Mouse (Mus musculus) ES-E14 (cell line): Measurements from ENCODE around the gene Tbc1d10c. TPM values are rescaled to one million over a fixed set of nuclear protein-coding genes. Genes with fewer than 3 reads are reported as not detected.

Experiments used
- DNase-seq: peaks from one replicate; pipeline ENCODE4 v3.0.0-alpha.2; 2013; ENCODE audit warnings: low read depth, low spot score
- H3K27ac ChIP-seq: 2 replicates; pipeline ENCODE4 v1.5.1; 2012; ENCODE audit warnings: low read depth, mild to moderate bottlenecking, low read length, moderate library complexity, mixed read lengths; ENCODE audit not compliant: poor library complexity, insufficient read depth, severe bottlenecking
- H3K36me3 ChIP-seq: 2 replicates; pipeline ENCODE4 v1.6.1; 2012; ENCODE audit warnings: mild to moderate bottlenecking, low read length, moderate library complexity, mixed read lengths; ENCODE audit not compliant: control insufficient read depth, poor library complexity, insufficient read depth, severe bottlenecking
- H3K4me1 ChIP-seq, 2 experiments: fragments of 150-350 bp in 1 of 2; sonication (generic) in 1 of 2; 2 replicates each; pipeline ENCODE4 v1.6.1; 2012; ENCODE audit warnings: low read length in 2 of 2, mild to moderate bottlenecking in 1 of 2, mixed read lengths in 1 of 2; ENCODE audit not compliant: control insufficient read depth in 2 of 2, insufficient read depth in 2 of 2, poor library complexity in 1 of 2
- H3K4me3 ChIP-seq, 2 experiments: fragments of 150-350 bp in 1 of 2; sonication (generic) in 1 of 2; 2 replicates each; pipeline ENCODE4 v1.5.1; 2012; ENCODE audit warnings: low read length in 2 of 2, low read depth in 1 of 2, mild to moderate bottlenecking in 1 of 2, mixed read lengths in 1 of 2; ENCODE audit not compliant: insufficient read depth in 1 of 2, poor library complexity in 1 of 2, severe bottlenecking in 1 of 2
- H3K9ac ChIP-seq: 2 replicates; pipeline ENCODE4 v1.6.1; 2012; ENCODE audit warnings: low read depth, mild to moderate bottlenecking, low read length, mixed read lengths; ENCODE audit not compliant: poor library complexity, insufficient read depth, severe bottlenecking
- H3K9me3 ChIP-seq: fragments of 150-350 bp; sonication (generic); 2 replicates; pipeline ENCODE4 v1.6.1; 2012; ENCODE audit warnings: low read depth, mild to moderate bottlenecking, low read length; ENCODE audit not compliant: control insufficient read depth, insufficient read depth
- CHD2 ChIP-seq: IDR thresholded peaks from 2 replicates; pipeline ENCODE4 v1.6.1; 2014; ENCODE audit warnings: mild to moderate bottlenecking, low read depth, low read length, inconsistent platforms
- HCFC1 ChIP-seq: IDR thresholded peaks from 2 replicates; pipeline ENCODE4 v1.6.1; 2012; ENCODE audit warnings: low read length, inconsistent platforms, borderline replicate concordance; ENCODE audit not compliant: insufficient read depth
- MAFK ChIP-seq: IDR thresholded peaks from 2 replicates; pipeline ENCODE4 v1.6.1; 2014; ENCODE audit warnings: mild to moderate bottlenecking, low read depth, low read length, inconsistent platforms; ENCODE audit not compliant: insufficient read depth
- ZC3H11A ChIP-seq: IDR thresholded peaks from 2 replicates; pipeline ENCODE4 v1.6.1; 2012; ENCODE audit warnings: low read depth, mild to moderate bottlenecking, inconsistent platforms, low read length, borderline replicate concordance
- ZNF384 ChIP-seq: IDR thresholded peaks from 2 replicates; pipeline ENCODE4 v1.6.1; 2012; ENCODE audit warnings: low read depth, low read length, inconsistent platforms
- in situ Hi-C, 2 experiments: fragments of 600-800 bp; cut with MboI; formaldehyde crosslinking; loops; one replicate each; pipeline ENCODE4 v1.15.1; 2025; ENCODE audit warnings: low sequenced_read_pairs in 2 of 2, inconsistent platforms in 1 of 2; ENCODE audit not compliant: unreplicated experiment in 2 of 2
- total RNA-seq: library from RNA; depleted of rRNA; stranded (reverse); fragments of 300-350 nt; gene quantifications from 2 replicates; pipeline ENCODE4 v1.2.3, GENCODE M21; 2012

Gene Tbc1d10c
- total RNA-seq, 1 experiment = 2.9 TPM

DNA sequence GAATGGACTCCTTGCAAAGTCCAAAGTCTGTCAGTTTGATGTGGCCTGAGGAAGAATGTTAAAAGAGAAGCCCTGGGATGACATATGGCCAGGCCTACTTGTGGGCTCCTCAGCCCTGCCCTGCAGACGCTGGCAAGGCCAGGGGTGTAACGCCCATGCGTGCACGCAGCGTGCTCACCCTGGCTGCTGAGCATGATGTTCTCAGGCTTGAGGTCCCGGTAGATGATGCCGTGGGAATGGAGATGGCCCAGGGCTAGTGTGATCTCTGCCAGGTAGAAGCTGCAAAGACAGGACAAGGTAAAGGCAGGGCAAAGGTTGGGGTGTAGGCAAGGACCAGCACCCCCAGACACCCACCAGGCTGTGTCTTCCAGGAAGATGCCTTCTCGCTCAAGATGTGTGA is 32.0 kb downstream of the Tbc1d10c start:
- H3K36me3 ChIP-seq = peaks cover 17% of the 10 kb centered on the region
- in situ Hi-C loops = no loop called here
- no peak overlapping the region for H3K9ac ChIP-seq
- H3K9me3 ChIP-seq = no peaks in the 10 kb centered on the region
- H3K4me1 ChIP-seq = peaks cover 0 to 25% of the 10 kb centered on the region in 2 experiments; a peak in 2 of 4 replicates
- no peak overlapping the region for H3K4me3 ChIP-seq
- no peak for DNase-seq
- no peak for TF ChIP-seq CHD2
- TF ChIP-seq ZC3H11A = no peak
- no peak for TF ChIP-seq MAFK
- TF ChIP-seq HCFC1 = no peak
- no peak for TF ChIP-seq ZNF384
- no peak overlapping the region for H3K27ac ChIP-seq

DNA sequence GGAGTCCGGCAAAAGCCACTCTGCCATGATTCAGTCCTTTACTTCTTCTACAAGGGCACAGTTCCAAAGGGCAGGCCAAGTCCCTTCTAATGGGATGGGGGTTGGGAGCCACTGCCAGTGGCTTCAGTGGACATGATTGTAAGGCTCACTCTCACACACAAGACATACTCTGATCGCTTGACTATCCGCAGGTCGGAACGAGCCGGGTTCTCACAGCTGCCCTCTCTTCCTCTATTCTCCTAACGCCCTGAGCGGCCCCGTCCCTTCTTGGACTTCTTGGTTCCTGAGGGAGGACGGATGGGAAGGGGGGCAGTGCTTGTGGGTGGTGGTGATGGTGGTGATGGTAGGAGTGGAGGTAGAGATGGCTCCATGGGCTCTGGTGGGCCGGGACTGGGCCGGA is 34.3 kb downstream of the Tbc1d10c start:
- Histone ChIP-seq H3K36me3 (peaks cover 25% of the 10 kb centered on the region), H3K9me3 (no peaks in the 10 kb centered on the region), H3K27ac (no peak overlapping the region), H3K4me3 (no peak overlapping the region), H3K4me1 (peaks cover 0 to 32% of the 10 kb centered on the region in 2 experiments; a peak in 2 of 4 replicates), H3K9ac (no peak overlapping the region)
- in situ Hi-C loops = no loop called here
- DNase-seq = no peak
- TF ChIP-seq MAFK (no peak), CHD2 (no peak), ZNF384 (no peak), HCFC1 (no peak), ZC3H11A (no peak)

DNA sequence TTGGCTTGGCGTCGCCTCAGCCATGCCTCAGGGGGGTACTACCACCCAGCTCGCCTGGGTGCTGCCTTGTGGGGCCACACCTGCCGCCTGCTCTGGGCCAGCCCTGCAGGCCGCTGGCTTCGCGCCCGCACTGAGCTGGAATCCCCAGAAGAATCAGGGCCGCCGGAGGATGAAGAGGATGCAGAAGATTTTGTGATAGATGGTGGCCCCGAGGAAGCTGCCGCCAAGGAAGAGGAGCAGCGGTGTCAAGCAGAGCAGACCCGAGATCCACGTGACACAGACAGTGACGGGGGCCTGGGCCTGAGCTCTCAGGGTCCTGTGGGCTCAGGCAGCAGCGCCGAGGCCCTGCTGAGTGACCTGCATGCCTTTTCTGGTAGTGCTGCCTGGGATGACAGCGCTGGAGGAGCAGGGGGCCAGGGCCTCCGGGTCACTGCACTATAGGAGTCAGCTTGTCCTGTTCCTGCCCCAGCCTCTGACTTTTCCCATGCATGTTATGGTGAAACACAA is 35.0 kb downstream of the Tbc1d10c start:
- DNase-seq = no peak
- in situ Hi-C loops = no loop called here
- Histone ChIP-seq H3K4me1 (peaks cover 0 to 36% of the 10 kb centered on the region in 2 experiments; a peak in 2 of 4 replicates), H3K27ac (no peak overlapping the region), H3K36me3 (peaks cover 29% of the 10 kb centered on the region), H3K4me3 (peak overlapping the region; percentile 35 to 39; a peak in 2 of 4 replicates), H3K9ac (peak overlapping the region; percentile 31; the same call in 1 of the 2 replicates), H3K9me3 (no peaks in the 10 kb centered on the region)
- TF ChIP-seq HCFC1 = no peak
- no peak for TF ChIP-seq ZNF384
- no peak for TF ChIP-seq MAFK
- TF ChIP-seq ZC3H11A = no peak
- TF ChIP-seq CHD2 = no peak

DNA sequence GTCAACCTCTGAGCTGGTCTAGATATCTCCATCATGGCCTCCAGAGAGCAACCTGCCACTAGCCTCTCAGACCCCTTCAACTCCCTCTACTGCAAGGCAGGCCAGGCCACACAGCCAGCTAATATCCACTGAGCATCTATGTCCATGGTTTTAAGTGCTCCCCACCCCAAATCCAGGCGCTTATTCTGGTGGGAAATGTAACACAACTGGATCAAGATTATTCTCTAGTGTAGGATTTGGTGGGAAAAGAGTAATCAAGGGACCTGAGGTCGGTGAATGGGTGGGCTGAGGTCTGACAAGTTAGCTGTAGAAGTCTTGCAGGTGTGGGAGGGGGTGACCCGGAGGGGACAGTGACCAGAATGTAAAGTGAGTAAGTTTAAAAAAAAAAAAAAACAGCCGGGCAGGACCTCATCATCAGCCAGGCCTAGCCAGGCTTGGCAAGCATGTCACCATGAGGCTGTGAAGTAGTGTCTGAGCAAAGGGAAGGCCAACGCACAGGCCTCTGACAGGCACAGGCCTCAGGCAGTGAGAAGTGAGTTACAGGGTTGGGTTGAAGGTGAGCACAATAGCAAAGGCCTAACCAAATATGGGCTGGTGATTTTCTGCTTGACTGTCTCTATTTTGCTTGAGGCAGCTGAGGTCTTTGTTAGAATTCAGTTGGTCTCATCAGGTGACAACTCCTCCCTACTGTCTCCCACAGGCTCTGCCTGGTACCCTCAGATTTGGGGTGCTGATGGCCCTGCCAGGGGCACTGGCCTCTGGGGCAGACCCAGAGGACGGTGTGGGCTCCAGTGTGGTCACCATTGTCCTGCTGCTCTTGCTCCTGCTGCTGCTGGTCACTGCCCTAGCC is 35.6 kb downstream of the Tbc1d10c start:
- Histone ChIP-seq H3K4me1 (peaks cover 0 to 38% of the 10 kb centered on the region in 2 experiments; a peak in 3 of 4 replicates), H3K27ac (no peak overlapping the region), H3K9me3 (no peaks in the 10 kb centered on the region), H3K4me3 (peak overlapping the region; percentile 35 to 39; a peak in 3 of 4 replicates), H3K36me3 (peaks cover 34% of the 10 kb centered on the region), H3K9ac (peak overlapping the region; percentile 31; the same call in 1 of the 2 replicates)
- no peak for DNase-seq
- in situ Hi-C loops = no loop called here
- TF ChIP-seq ZC3H11A (no peak), MAFK (no peak)
